Mouse (Mus musculus) embryonic facial prominence, embryonic 12.5 days (tissue): ENCODE data around the gene Nkain2. TPM values are rescaled to one million over a fixed set of nuclear protein-coding genes. Genes with fewer than 3 reads are reported as not detected.

Source experiments
- ATAC-seq: fragments of 200-750 bp; cut with Nextera tagmentation; 2 replicates; pipeline ENCODE4 v1.8.0; 2017; ENCODE audit not compliant: insufficient number of reproducible peaks, insufficient read depth, low FRiP score, low TSS enrichment
- H3K27ac ChIP-seq: fragments of 300-500 bp; sonication (generic); 2 replicates; pipeline ENCODE4 v1.5.1; 2016; ENCODE audit warnings: mild to moderate bottlenecking
- H3K27me3 ChIP-seq: fragments of 300-500 bp; sonication (generic); 2 replicates; pipeline ENCODE4 v1.6.1; 2016; ENCODE audit warnings: mild to moderate bottlenecking, moderate library complexity
- H3K36me3 ChIP-seq: fragments of 300-500 bp; sonication (generic); 2 replicates; pipeline ENCODE4 v1.6.1; 2016; ENCODE audit warnings: mild to moderate bottlenecking
- H3K4me1 ChIP-seq: fragments of 300-500 bp; sonication (generic); 2 replicates; pipeline ENCODE4 v1.6.1; 2016
- H3K4me2 ChIP-seq: fragments of 300-500 bp; sonication (generic); replicated peaks from 2 replicates; pipeline ENCODE4 v1.6.1; 2016; ENCODE audit warnings: mild to moderate bottlenecking, moderate library complexity
- H3K4me3 ChIP-seq: fragments of 300-500 bp; sonication (generic); 2 replicates; pipeline ENCODE4 v1.5.1; 2016; ENCODE audit warnings: mild to moderate bottlenecking
- H3K9ac ChIP-seq: fragments of 300-500 bp; sonication (generic); 2 replicates; pipeline ENCODE4 v1.6.1; 2016; ENCODE audit warnings: mild to moderate bottlenecking, moderate library complexity
- H3K9me3 ChIP-seq: fragments of 300-500 bp; sonication (generic); 2 replicates; pipeline ENCODE4 v1.6.1; 2016; ENCODE audit warnings: mild to moderate bottlenecking, moderate library complexity
- WGBS: fragments of 180-500 bp; shearing (Covaris S2); methylation state at CpG from one replicate; pipeline ENCODE4 v1.1.7; 2016; 5-methylcytosine and 5-hydroxymethylcytosine counted together
- polyA plus RNA-seq: library from polyadenylated mRNA; unstranded; fragments of >200 nt; fragmentation: Nextera tagmentation; extraction: Ambion mirVana; gene quantifications from 2 replicates; pipeline ENCODE4 v1.2.1, GENCODE M21; 2016

Nkain2 gene
- 0.46 and 1.7 TPM in 2 replicates for polyA plus RNA-seq

DNA sequence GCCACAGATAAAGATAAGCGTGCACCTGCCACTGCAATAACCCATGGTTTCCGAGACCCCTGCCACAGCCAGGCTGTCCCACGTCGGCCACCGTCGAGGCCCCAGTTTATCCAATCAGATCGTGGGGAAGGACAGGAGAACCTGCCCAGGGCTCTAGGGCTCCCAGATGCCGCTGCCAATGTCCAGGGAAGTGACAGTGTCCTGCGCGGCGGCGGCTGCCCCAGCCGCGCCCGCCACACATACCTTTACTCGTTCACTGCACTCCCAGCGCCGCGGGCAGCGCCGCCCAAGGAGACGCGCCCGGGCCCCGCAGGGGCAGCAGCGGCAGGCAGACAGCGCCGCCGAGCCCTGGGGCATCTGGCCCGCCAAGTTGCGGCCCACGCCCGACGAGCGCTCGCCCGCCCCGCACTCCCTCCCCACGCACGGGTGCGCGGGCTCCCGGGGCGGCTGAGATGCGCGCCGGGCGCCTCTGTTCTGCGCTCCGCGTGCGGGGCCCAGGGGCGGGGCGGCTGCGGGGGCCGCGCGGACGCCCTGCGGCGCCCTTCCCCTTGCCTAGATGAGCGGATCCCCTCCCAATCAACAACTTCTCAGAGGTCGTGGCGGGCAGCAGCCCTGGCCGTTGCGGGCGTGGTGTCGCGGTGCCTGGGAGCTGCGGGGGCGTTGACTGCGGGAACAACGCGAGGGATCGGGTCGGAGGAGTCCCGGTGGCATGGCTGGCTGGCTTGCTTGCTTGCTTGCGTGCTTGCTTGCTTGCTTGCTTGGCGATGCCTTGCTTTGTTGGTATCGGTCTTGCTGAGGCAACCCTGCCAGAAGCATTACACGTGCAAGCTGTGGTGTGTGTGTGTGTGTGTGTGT, at the start of gene Nkain2:
Nkain2 (minus strand) TSS at position 811 of the 855 bp plus-strand sequence.
- Histone ChIP-seq H3K9ac (peak within 1 kb of the TSS; percentile 74), H3K9me3 (no peaks in the 10 kb centered on the region), H3K36me3 (no peaks in the 10 kb centered on the region), H3K4me3 (peak within 1 kb of the TSS; percentile 78), H3K4me1 (peaks cover 4% of the 10 kb centered on the region; the same call in 1 of the 2 replicates), H3K27ac (0 out of 2 replicates have a peak within 1 kb of the TSS, but pooled peaks have one; percentile 7), H3K4me2 (peak within 1 kb of the TSS; percentile 97), H3K27me3 (peaks cover 15% of the 10 kb centered on the region)
- peak; percentile 69 for ATAC-seq
- under 1% methylated on average over 72 of the region's 81 CpGs for WGBS

DNA sequence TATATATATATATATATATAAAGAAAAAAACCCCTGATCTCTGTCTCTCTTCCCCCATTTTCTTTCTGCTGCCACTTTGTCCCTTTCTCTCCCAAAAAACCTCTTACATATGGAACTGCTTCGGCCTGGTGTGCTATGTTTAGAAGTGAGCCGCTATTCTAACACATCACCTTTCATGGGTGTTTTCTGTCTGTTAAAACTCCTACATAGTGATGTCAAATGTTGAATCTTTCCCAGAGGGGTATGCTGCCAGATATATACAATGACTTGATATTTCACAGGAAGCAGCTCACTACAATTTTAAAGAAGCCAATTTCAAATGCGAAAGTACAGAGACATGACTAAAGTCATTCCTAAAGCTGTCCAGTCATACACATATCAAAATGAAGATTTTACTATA, 49.6 kb upstream of the Nkain2 start:
- Histone ChIP-seq H3K9me3 (no peaks in the 10 kb centered on the region), H3K9ac (no peak overlapping the region), H3K4me2 (no peak overlapping the region), H3K4me3 (no peak overlapping the region), H3K27me3 (no peaks in the 10 kb centered on the region), H3K4me1 (no peaks in the 10 kb centered on the region), H3K27ac (no peak overlapping the region), H3K36me3 (no peaks in the 10 kb centered on the region)
- 89% methylated on average over 3 of the region's 3 CpGs for WGBS
- no peak for ATAC-seq

DNA sequence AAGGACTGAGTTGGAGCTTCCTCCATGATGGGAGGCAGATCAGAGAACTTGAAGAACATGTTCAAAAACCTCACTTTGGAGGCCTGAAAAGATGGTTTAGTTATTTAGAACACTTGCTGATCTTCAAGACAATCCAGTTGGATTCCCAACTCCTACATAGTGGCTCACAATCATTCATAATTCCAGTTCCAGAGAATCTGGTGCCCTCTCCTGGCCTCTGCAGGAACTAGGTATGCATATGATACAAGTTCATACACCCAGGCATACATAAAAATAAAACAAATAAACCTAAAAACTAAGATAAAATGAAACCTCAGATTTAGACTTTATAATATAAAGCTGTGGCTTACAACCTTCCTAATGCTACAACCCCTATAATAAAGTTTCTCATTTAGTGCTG, 4.8 kb upstream of the Nkain2 start:
- H3K4me1 ChIP-seq: no peaks in the 10 kb centered on the region
- H3K27ac ChIP-seq: no peak overlapping the region
- peaks cover under 1% of the 10 kb centered on the region; the same call in 1 of the 2 replicates for H3K27me3 ChIP-seq
- ATAC-seq: no peak
- no peaks in the 10 kb centered on the region for H3K9me3 ChIP-seq
- no peaks in the 10 kb centered on the region for H3K36me3 ChIP-seq
- H3K4me2 ChIP-seq: no peak overlapping the region
- no peak overlapping the region for H3K9ac ChIP-seq
- H3K4me3 ChIP-seq: no peak overlapping the region

DNA sequence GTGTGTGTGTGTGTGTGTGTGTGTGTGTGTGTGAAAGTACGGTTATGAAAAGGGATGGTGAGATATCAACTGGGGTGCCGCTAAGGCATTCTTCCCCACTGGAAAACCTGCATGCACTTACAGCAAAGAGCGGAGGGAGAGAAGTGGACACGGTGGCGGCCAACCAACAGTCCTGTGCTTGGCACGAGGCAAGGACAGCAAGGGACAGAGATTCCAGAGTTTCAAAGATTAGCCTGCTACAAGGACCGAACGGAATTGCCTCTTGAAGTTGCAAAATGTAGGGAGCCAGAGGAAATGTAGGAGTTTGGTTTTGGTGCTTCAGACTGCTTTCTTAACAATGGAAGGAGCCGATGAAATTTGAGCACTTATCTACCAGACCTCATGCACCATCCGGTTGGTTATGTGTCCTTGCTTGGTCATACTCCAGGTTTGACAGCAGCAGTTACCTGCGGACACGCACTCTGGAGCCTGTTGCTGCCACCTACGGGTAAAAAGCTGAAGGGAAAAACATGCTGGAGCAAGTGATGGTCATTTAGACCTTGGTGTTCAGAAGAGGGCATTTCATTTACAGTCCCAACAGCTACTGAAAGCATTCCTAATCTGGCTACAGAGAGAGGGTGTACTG, 357 bp upstream of the Nkain2 start:
- peak overlapping the region; percentile 97 for H3K4me2 ChIP-seq
- peaks cover 15% of the 10 kb centered on the region for H3K27me3 ChIP-seq
- H3K9ac ChIP-seq: peak overlapping the region; percentile 74; the same call in 1 of the 2 replicates
- H3K27ac ChIP-seq: no peak overlapping the region
- peak overlapping the region; percentile 78 for H3K4me3 ChIP-seq
- ATAC-seq: peak; percentile 65
- peaks cover 4% of the 10 kb centered on the region; the same call in 1 of the 2 replicates for H3K4me1 ChIP-seq
- 2% methylated on average over 13 of the region's 13 CpGs for whole genome bisulfite sequencing
- no peaks in the 10 kb centered on the region for H3K36me3 ChIP-seq
- H3K9me3 ChIP-seq: no peaks in the 10 kb centered on the region

DNA sequence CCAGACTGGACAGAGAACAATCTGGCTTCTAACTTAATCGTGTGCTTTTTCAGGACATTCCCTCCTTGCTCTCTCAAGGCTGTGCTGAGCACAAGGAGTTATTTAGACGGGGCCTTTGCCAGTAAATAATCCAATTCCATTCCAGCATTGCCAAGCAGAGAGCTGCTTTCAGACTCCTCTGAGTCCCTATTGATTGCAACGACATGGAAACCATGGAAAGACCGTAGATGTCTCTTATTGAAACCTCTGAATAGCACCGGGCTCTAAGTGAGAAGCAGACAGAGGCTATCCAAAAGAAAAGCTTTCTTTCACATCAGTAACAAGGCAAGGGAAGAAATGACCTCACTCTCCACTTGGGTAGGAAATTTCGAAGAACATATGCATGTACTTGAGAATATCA, 8.3 kb downstream of the Nkain2 start:
- WGBS: 71% methylated on average over 6 of the region's 6 CpGs
- H3K4me2 ChIP-seq: no peak overlapping the region
- H3K27me3 ChIP-seq: no peaks in the 10 kb centered on the region
- no peaks in the 10 kb centered on the region for H3K4me1 ChIP-seq
- H3K4me3 ChIP-seq: no peak overlapping the region
- ATAC-seq: no peak
- H3K27ac ChIP-seq: no peak overlapping the region
- H3K9me3 ChIP-seq: no peaks in the 10 kb centered on the region
- no peaks in the 10 kb centered on the region for H3K36me3 ChIP-seq
- H3K9ac ChIP-seq: no peak overlapping the region

DNA sequence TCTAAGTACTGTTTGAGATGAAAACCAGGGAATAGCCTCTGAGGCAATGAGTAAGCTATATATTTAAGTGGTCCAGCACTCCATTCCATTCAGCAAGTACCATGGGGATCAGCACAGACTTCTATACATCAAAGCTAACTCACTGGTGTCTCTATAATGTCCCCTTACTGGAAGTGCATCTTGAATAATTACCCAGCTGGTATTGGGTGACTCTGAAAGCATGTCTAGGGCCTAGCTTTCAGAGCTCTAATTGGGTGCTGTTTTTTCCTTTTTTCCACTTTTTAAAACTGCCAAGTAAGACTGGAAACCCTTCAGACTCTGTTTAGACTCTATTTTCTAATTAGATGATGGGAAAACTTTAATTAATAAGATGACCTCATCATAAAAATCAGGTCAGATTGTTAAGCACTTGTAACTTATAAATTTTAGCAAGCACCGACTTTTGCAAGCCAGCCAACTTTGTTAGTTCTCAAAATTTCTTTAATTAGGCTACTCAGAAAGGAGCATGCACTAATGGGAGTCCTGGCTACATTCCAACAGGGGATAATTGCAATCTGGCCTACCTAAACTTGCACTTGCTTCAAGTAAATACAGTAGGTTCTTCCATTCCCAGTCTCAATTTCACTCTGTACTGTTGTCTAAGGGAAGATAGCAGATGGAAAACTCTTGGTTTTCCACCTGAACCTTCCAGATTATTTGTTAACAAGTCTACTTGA, 19.4 kb downstream of the Nkain2 start:
- Histone ChIP-seq H3K4me1 (no peaks in the 10 kb centered on the region), H3K9ac (no peak overlapping the region), H3K27me3 (no peaks in the 10 kb centered on the region), H3K36me3 (no peaks in the 10 kb centered on the region), H3K9me3 (no peaks in the 10 kb centered on the region), H3K27ac (no peak overlapping the region), H3K4me3 (no peak overlapping the region), H3K4me2 (no peak overlapping the region)
- ATAC-seq: no peak
- WGBS: 59% methylated on average over 1 of the region's 1 CpGs

DNA sequence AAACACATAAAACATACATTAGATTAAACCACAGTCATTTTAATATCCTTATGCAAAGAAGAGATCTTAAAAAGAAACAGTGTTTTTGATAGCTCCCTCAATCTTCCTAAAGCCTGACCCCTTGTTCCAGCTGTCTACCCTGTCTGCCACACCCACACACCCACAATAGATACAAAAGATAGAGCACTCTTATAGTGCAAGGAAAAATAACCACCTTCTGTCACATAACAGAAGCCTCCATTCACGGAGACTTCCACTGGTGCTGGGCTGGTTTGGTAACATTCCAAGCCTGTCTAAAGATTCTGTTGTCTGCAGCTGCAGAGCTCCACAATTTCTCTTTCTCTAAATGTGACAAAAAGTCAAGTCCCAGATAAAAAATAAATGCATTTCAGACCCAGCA, 20.7 kb downstream of the Nkain2 start:
- Histone ChIP-seq H3K9me3 (no peaks in the 10 kb centered on the region), H3K9ac (no peak overlapping the region), H3K4me2 (no peak overlapping the region), H3K4me3 (no peak overlapping the region), H3K4me1 (no peaks in the 10 kb centered on the region), H3K27ac (no peak overlapping the region), H3K36me3 (no peaks in the 10 kb centered on the region), H3K27me3 (no peaks in the 10 kb centered on the region)
- ATAC-seq: no peak
- 26% methylated on average over 1 of the region's 1 CpGs for WGBS

DNA sequence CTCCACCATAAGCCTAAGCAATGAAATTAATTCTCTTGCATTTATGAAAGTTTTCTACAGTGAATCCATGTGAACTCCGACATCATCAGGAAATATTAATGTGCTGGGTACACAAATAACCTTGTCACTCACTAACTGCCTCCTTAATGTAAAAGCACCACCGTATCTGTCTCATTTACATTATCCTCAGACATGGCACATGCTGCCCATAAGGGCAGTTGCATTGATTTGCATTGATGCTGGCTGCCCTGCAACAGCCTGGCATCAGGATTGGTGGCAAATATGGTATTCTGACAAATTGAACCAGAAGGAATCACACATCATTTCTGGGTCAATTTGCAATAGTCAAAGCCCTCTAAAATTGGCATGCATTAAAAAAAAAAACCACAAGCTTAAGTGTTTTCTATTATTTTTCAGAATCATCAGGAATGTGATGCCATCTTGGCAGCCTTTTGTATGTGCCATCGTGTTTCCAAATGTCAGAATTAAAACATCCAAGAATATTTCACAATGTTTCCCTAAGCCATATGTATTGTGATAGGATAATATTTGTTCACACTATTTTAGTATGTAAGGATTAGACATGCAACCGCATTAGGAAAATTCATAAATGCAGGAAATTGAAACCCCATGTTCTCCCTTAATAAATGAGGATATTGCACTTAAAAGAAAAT, 74.9 kb downstream of the Nkain2 start:
- Histone ChIP-seq H3K4me3 (no peak overlapping the region), H3K27me3 (no peaks in the 10 kb centered on the region), H3K4me2 (no peak overlapping the region), H3K27ac (no peak overlapping the region), H3K36me3 (no peaks in the 10 kb centered on the region), H3K9me3 (no peaks in the 10 kb centered on the region), H3K9ac (no peak overlapping the region), H3K4me1 (no peaks in the 10 kb centered on the region)
- WGBS: 83% methylated on average over 4 of the region's 4 CpGs
- no peak for ATAC-seq

DNA sequence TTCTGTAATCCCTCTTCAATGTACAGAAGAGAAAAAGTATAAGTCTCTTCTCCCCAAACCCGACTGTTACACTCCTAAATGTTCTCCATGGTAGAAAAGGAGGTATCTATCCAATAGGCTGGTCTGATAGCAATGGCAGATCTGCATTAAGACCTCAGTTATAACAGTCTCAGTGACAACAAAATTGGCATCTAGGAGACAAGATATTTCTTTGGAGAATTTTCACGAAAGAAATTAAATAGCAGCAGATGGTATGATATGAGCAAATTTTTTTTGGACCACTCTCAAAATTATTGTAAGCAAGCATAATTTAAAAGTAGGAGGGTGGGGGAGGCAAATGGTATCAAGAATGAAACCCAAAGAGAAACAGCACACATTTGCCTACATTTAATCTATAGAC, 94.0 kb downstream of the Nkain2 start:
- Histone ChIP-seq H3K27ac (no peak overlapping the region), H3K4me1 (no peaks in the 10 kb centered on the region), H3K4me3 (no peak overlapping the region), H3K4me2 (no peak overlapping the region), H3K36me3 (no peaks in the 10 kb centered on the region), H3K9ac (no peak overlapping the region), H3K9me3 (no peaks in the 10 kb centered on the region), H3K27me3 (no peaks in the 10 kb centered on the region)
- ATAC-seq: no peak
- 66% methylated on average over 2 of the region's 2 CpGs for WGBS

DNA sequence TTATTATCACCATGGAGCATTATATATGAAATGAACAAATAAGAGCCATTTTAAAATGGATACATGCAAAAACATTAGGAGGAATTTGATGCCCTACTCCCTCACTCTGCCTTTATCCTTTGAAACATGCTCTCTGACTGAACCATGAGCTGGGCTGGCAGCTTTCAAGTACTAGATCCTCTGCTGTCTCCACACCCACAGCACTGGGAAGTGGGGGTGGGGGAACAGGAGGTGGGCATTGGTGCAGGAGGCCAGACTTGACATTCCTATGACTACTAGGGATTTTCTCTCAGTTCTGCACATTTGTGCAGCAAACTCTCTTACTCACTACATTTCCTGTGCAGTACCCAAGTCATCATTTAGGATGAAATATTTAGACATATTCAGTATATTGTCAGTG, 99.7 kb downstream of the Nkain2 start:
- H3K4me3 ChIP-seq: no peak overlapping the region

DNA sequence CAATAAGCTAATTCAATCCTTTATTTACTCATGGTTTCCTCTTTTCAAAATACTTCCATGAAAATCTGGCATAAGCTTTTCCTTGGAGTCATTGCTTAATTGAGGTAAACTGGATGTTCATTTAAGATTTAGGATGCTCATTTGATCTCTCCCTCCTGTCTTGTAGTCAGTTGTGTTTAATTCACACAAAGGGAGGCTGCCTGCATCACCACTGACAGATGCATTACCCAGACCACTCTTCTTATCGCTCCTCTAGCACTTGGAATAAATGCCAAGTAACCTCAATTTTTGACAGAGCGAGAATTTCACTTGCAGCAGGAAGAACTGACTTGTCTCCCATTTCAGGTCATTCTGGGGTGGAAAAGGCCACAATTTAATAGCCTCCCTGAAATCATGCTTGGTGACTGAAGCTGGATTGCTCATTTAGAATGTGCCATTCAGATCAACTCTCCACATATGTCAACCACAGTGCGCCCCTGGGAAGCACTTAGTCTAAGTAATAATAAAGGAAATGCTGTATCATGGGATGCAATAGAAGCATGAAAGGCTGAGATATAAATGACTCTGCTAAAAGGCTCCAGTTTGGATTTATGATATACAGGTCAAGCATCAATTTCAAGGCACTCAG, 107.4 kb downstream of the Nkain2 start:
- Histone ChIP-seq H3K4me1 (no peaks in the 10 kb centered on the region), H3K36me3 (no peaks in the 10 kb centered on the region), H3K27me3 (no peaks in the 10 kb centered on the region), H3K9ac (no peak overlapping the region), H3K4me2 (no peak overlapping the region), H3K27ac (no peak overlapping the region), H3K4me3 (no peak overlapping the region), H3K9me3 (no peaks in the 10 kb centered on the region)
- ATAC-seq: no peak
- WGBS: 80% methylated on average over 3 of the region's 3 CpGs

More for the DNA sequence above, 99.7 kb downstream of the Nkain2 start:
- Histone ChIP-seq H3K4me1 (no peaks in the 10 kb centered on the region), H3K27ac (no peak overlapping the region), H3K4me2 (no peak overlapping the region), H3K9ac (no peak overlapping the region), H3K27me3 (no peaks in the 10 kb centered on the region), H3K9me3 (no peaks in the 10 kb centered on the region), H3K36me3 (no peaks in the 10 kb centered on the region)
- ATAC-seq: no peak
